Mouse (Mus musculus) neural tube, embryonic 13.5 days (tissue): Measurements from ENCODE around the gene Bcas3. TPM values are rescaled to one million over a fixed set of nuclear protein-coding genes. Genes with fewer than 3 reads are reported as not detected.

Experiments
- ATAC-seq: fragments of 200-750 bp; cut with Nextera tagmentation; 2 replicates; pipeline ENCODE4 v1.8.0; 2017; ENCODE audit warnings: low read depth, mild to moderate bottlenecking, moderate TSS enrichment, moderate library complexity
- H3K27ac ChIP-seq: fragments of 300-500 bp; sonication (generic); replicated peaks from 2 replicates; pipeline ENCODE4 v1.5.1; 2015; ENCODE audit warnings: moderate library complexity, mild to moderate bottlenecking, inconsistent platforms
- H3K27me3 ChIP-seq: fragments of 300-500 bp; sonication (generic); 2 replicates; pipeline ENCODE4 v1.6.1; 2015; ENCODE audit warnings: mild to moderate bottlenecking, inconsistent platforms
- H3K36me3 ChIP-seq: fragments of 300-500 bp; sonication (generic); 2 replicates; pipeline ENCODE4 v1.6.1; 2015; ENCODE audit warnings: mild to moderate bottlenecking, inconsistent platforms
- H3K4me1 ChIP-seq: fragments of 300-500 bp; sonication (generic); replicated peaks from 2 replicates; pipeline ENCODE4 v1.6.1; 2015; ENCODE audit warnings: inconsistent platforms
- H3K4me2 ChIP-seq: fragments of 300-500 bp; sonication (generic); 2 replicates; pipeline ENCODE4 v1.6.1; 2015; ENCODE audit warnings: inconsistent platforms, mild to moderate bottlenecking, moderate library complexity
- H3K4me3 ChIP-seq: fragments of 300-500 bp; sonication (generic); 2 replicates; pipeline ENCODE4 v1.5.1; 2015; ENCODE audit warnings: mild to moderate bottlenecking, inconsistent platforms
- H3K9ac ChIP-seq: fragments of 300-500 bp; sonication (generic); 2 replicates; pipeline ENCODE4 v1.6.1; 2015; ENCODE audit warnings: moderate library complexity, mild to moderate bottlenecking, inconsistent platforms
- H3K9me3 ChIP-seq: fragments of 300-500 bp; sonication (generic); 2 replicates; pipeline ENCODE4 v1.6.1; 2016; ENCODE audit warnings: inconsistent platforms
- WGBS: fragments of 180-500 bp; shearing (Covaris S2); methylation state at CpG from one replicate; pipeline ENCODE4 v1.1.7; 2015; 5-methylcytosine and 5-hydroxymethylcytosine counted together
- polyA plus RNA-seq: library from polyadenylated mRNA; unstranded; fragments of >200 nt; fragmentation: Nextera tagmentation; extraction: Ambion mirVana; gene quantifications from 2 replicates; pipeline ENCODE4 v1.2.1, GENCODE M21; 2015

The Bcas3 gene
- polyA plus RNA-seq, 1 experiment from 2014 or later, result 37.7 TPM

DNA sequence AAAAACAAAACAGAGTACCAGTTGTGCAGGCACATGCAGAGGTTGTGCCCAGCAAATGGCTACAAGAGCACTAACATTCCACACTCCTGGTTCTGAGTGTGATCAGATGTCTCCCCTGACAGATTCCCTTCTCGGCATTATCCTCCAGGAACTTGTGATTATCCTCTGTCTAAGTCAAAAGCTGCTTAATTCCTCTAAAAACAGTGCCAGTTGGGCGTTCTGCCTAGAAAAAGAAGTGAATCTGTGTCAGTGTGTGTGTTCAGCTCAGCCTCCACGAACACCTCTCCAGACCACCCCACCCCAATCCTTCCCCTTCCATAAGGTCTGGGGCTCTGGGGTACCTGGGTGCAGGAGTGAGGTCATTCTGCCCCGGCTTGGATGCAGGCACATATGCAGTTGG is 427.3 kb downstream of the Bcas3 start:
- H3K4me1 ChIP-seq, result peaks cover 17% of the 10 kb centered on the region
- H3K36me3 ChIP-seq, result no peaks in the 10 kb centered on the region
- no peaks in the 10 kb centered on the region for H3K9me3 ChIP-seq
- H3K27ac ChIP-seq, result no peak overlapping the region
- no peak overlapping the region for H3K9ac ChIP-seq
- H3K4me3 ChIP-seq, result no peak overlapping the region
- no peak for ATAC-seq
- H3K4me2 ChIP-seq, result no peak overlapping the region
- peaks cover 16% of the 10 kb centered on the region for H3K27me3 ChIP-seq
- 87% methylated on average over 4 of the region's 4 CpGs for WGBS

DNA sequence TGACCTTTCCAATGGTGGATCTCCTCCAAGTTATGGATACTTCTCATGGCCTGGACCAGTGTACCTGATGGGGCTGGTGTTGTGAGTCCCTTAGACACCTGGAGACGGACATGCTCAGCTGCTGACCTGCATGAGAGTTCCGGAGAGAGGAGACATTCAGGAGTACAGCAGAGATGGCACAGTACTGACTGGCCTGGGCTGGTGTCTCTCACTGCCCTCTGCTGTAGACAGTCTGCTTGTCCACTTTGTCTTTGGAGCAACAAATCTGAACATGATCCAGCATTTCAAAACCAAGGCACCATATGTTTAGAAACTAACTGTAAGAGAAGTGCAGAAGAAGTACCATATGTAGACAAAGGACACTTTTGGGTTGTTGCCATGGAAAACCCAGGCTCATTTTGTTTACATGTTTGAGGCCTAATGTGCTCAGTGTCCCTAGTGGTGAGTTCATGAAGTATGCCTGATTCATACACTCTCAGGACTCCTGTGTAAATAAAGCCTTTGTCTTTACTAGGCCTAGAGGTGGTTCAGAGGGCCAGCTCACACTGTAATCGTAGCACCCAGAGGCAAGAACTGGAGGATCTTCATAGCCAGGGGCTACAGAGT is 433.2 kb downstream of the Bcas3 start:
- Histone ChIP-seq H3K36me3 (no peaks in the 10 kb centered on the region), H3K4me3 (no peak overlapping the region), H3K27me3 (no peaks in the 10 kb centered on the region), H3K9me3 (no peaks in the 10 kb centered on the region), H3K4me1 (no peaks in the 10 kb centered on the region; the same call in 1 of the 2 replicates), H3K4me2 (no peak overlapping the region), H3K27ac (no peak overlapping the region), H3K9ac (no peak overlapping the region)
- 71% methylated on average over 3 of the region's 3 CpGs for whole genome bisulfite sequencing
- no peak for ATAC-seq

GRCm38 (mm10) chr11:85789750-85790149 is 436.8 kb downstream of the Bcas3 start:
- H3K27me3 ChIP-seq, result no peaks in the 10 kb centered on the region
- ATAC-seq, result no peak
- no peak overlapping the region for H3K27ac ChIP-seq
- no peaks in the 10 kb centered on the region for H3K36me3 ChIP-seq
- H3K4me3 ChIP-seq, result no peak overlapping the region
- no peaks in the 10 kb centered on the region for H3K9me3 ChIP-seq
- no peaks in the 10 kb centered on the region; the same call in 1 of the 2 replicates for H3K4me1 ChIP-seq
- WGBS, result 92% methylated on average over 7 of the region's 7 CpGs
- H3K4me2 ChIP-seq, result no peak overlapping the region
- no peak overlapping the region for H3K9ac ChIP-seq

GRCm38 (mm10) chr11:85790267-85790666 is 437.3 kb downstream of the Bcas3 start:
- Histone ChIP-seq H3K9me3 (no peaks in the 10 kb centered on the region), H3K27me3 (no peaks in the 10 kb centered on the region), H3K4me1 (no peaks in the 10 kb centered on the region; the same call in 1 of the 2 replicates), H3K9ac (no peak overlapping the region), H3K4me3 (no peak overlapping the region), H3K4me2 (no peak overlapping the region), H3K27ac (no peak overlapping the region), H3K36me3 (no peaks in the 10 kb centered on the region)
- 87% methylated on average over 2 of the region's 2 CpGs for WGBS
- ATAC-seq, result no peak

GRCm38 (mm10) chr11:85791212-85791611 is 438.2 kb downstream of the Bcas3 start:
- H3K27me3 ChIP-seq, result no peaks in the 10 kb centered on the region
- no peaks in the 10 kb centered on the region; the same call in 1 of the 2 replicates for H3K4me1 ChIP-seq
- no peaks in the 10 kb centered on the region for H3K9me3 ChIP-seq
- no peak overlapping the region for H3K4me3 ChIP-seq
- 68% methylated on average over 1 of the region's 1 CpGs for WGBS
- H3K9ac ChIP-seq, result no peak overlapping the region
- H3K4me2 ChIP-seq, result no peak overlapping the region
- H3K27ac ChIP-seq, result no peak overlapping the region
- no peak for ATAC-seq
- H3K36me3 ChIP-seq, result no peaks in the 10 kb centered on the region

DNA sequence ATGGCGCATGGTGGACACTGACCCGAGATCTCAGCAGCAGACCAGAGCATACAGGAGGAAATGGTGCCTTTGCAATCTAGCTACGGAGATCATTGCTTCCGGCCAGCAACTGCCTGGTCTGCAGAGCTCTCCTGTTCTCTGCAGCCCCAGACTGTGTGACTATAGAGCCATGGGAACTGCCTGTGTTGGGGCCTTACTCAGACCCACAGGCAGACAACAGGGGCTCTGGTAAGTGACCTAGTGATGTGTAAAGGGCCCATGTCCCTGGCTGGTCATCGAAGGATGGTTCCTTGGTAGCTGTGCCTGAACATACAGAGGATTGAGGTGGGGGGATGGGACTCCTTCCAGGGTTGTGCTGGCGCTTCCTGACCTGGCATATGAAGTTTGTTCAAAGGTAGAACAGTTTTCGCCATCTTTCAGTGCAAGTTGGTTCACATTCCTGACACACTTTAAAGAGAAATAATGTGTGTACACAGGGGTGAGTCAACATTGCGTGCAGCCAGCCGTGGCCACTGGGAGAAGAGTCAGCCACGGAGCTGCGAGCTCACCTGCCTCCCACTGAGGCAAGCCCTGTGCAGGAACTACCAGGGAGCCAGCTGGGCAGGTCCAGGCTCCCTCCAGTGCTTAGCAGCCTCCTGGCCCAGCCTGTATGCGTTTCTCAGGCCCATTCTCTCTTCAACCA is 439.7 kb downstream of the Bcas3 start:
- 71% methylated on average over 12 of the region's 12 CpGs for WGBS
- ATAC-seq, result no peak
- Histone ChIP-seq H3K27ac (no peak overlapping the region), H3K36me3 (no peaks in the 10 kb centered on the region), H3K4me3 (no peak overlapping the region), H3K4me2 (no peak overlapping the region), H3K9ac (no peak overlapping the region), H3K9me3 (no peaks in the 10 kb centered on the region), H3K27me3 (no peaks in the 10 kb centered on the region), H3K4me1 (no peaks in the 10 kb centered on the region)

GRCm38 (mm10) chr11:85799456-85799855 is 446.5 kb downstream of the Bcas3 start:
- no peaks in the 10 kb centered on the region for H3K36me3 ChIP-seq
- 87% methylated on average over 4 of the region's 4 CpGs for WGBS
- H3K9me3 ChIP-seq, result no peaks in the 10 kb centered on the region
- no peak overlapping the region for H3K4me2 ChIP-seq
- no peaks in the 10 kb centered on the region for H3K4me1 ChIP-seq
- ATAC-seq, result no peak
- H3K4me3 ChIP-seq, result no peak overlapping the region
- H3K9ac ChIP-seq, result no peak overlapping the region
- no peak overlapping the region for H3K27ac ChIP-seq
- no peaks in the 10 kb centered on the region for H3K27me3 ChIP-seq

DNA sequence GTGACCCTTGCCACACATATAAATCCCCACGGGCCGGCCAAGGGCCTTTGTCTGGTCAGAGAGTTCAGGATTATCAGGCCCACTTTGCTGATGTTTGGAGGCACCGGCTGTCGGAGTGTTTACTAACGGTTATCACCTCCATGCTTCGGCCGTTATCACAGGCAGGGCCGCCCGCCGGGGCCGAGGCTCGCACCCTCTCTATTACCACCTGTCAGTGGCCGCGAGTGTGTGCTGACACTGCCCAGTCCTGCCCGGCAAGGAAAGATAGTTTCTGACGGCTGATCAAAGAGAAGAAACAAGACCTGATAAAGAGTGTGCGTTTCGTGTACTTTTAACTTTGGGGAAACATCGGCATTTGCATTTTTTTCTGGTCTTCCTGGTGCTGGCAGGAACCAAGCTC is 446.9 kb downstream of the Bcas3 start:
- H3K9ac ChIP-seq, result no peak overlapping the region
- no peaks in the 10 kb centered on the region for H3K4me1 ChIP-seq
- 84% methylated on average over 19 of the region's 19 CpGs for WGBS
- no peak overlapping the region for H3K27ac ChIP-seq
- no peak overlapping the region for H3K4me3 ChIP-seq
- H3K9me3 ChIP-seq, result no peaks in the 10 kb centered on the region
- no peaks in the 10 kb centered on the region for H3K36me3 ChIP-seq
- no peak for ATAC-seq
- no peaks in the 10 kb centered on the region for H3K27me3 ChIP-seq
- H3K4me2 ChIP-seq, result no peak overlapping the region

DNA sequence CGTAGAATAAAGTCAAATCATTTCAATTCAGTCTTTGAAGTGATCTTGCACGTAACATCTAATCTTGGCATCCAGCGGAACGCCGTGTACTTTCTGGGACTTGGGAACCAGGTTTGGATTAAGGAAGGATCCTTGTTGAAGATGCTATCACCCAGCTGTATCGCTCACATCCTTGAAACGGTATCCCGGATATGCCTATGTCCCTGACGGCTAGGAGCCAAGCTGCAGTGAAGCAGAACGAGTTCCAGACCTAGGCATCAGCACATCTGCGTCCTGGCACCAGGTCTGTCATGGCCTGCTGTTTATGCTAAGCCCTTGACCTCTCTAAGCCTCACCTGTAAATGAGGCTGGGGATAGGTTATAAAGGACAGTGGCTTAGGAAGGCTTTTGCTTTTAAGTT is 447.4 kb downstream of the Bcas3 start:
- Histone ChIP-seq H3K27me3 (no peaks in the 10 kb centered on the region), H3K4me2 (no peak overlapping the region), H3K36me3 (no peaks in the 10 kb centered on the region), H3K4me1 (no peaks in the 10 kb centered on the region), H3K27ac (no peak overlapping the region), H3K4me3 (no peak overlapping the region), H3K9me3 (no peaks in the 10 kb centered on the region), H3K9ac (no peak overlapping the region)
- 87% methylated on average over 11 of the region's 11 CpGs for WGBS
- ATAC-seq, result no peak

GRCm38 (mm10) chr11:85804048-85804447 is 451.1 kb downstream of the Bcas3 start:
- ATAC-seq, result no peak
- Histone ChIP-seq H3K4me2 (no peak overlapping the region), H3K4me3 (no peak overlapping the region), H3K4me1 (no peaks in the 10 kb centered on the region), H3K9me3 (no peaks in the 10 kb centered on the region), H3K36me3 (no peaks in the 10 kb centered on the region), H3K27ac (no peak overlapping the region), H3K9ac (no peak overlapping the region), H3K27me3 (no peaks in the 10 kb centered on the region)
- 81% methylated on average over 5 of the region's 5 CpGs for WGBS

DNA sequence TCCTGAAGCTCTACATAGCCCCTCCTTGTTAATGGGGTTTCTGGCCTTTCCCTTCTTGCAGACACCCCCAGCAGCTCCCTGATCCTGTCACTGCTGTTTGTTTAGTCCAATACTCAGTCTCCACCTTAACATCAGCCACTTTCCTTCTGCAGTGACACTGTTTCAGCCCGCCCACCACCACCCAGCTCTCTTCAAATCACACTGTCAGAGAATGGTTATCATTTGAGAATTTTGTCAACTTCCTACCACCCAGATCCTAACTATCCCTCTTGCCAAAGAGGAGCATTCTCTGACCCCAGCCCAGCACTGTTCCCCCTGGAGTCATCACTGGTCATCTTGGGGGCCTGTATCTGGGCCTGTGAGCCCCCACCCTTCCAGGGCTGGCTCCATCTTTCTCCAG is 452.8 kb downstream of the Bcas3 start:
- ATAC-seq, result no peak
- Histone ChIP-seq H3K27me3 (no peaks in the 10 kb centered on the region), H3K4me1 (no peaks in the 10 kb centered on the region), H3K36me3 (no peaks in the 10 kb centered on the region), H3K9ac (no peak overlapping the region), H3K4me2 (no peak overlapping the region), H3K27ac (no peak overlapping the region), H3K9me3 (no peaks in the 10 kb centered on the region), H3K4me3 (no peak overlapping the region)
- 75% methylated on average over 1 of the region's 1 CpGs for WGBS

GRCm38 (mm10) chr11:85807353-85807752 is 454.4 kb downstream of the Bcas3 start:
- no peak overlapping the region for H3K27ac ChIP-seq
- H3K27me3 ChIP-seq, result no peaks in the 10 kb centered on the region
- no peak for ATAC-seq
- H3K9ac ChIP-seq, result no peak overlapping the region
- H3K36me3 ChIP-seq, result no peaks in the 10 kb centered on the region
- no peaks in the 10 kb centered on the region for H3K9me3 ChIP-seq
- H3K4me3 ChIP-seq, result no peak overlapping the region
- no peak overlapping the region for H3K4me2 ChIP-seq
- no peaks in the 10 kb centered on the region for H3K4me1 ChIP-seq
- WGBS, result 89% methylated on average over 11 of the region's 11 CpGs

- Histone ChIP-seq H3K36me3 (no peaks in the 10 kb centered on the region), H3K4me1 (peaks cover 20% of the 10 kb centered on the region), H3K9ac (no peak overlapping the region), H3K9me3 (no peaks in the 10 kb centered on the region), H3K4me2 (no peak overlapping the region), H3K4me3 (no peak overlapping the region), H3K27ac (no peak overlapping the region), H3K27me3 (no peaks in the 10 kb centered on the region)
- no peak for ATAC-seq
- 76% methylated on average over 4 of the region's 4 CpGs for WGBS
Measured at GRCm38 (mm10) chr11:85811229-85811628, 458.3 kb downstream of the Bcas3 start.
